Mouse (Mus musculus) small intestine, adult 2 months (tissue): Measurements from ENCODE around the gene Dlg2.

Experiments
- CTCF ChIP-seq: fragments of 200-500 bp; IDR thresholded peaks from 2 replicates; pipeline ENCODE4 v1.5.1; 2012; ENCODE audit warnings: low read depth, mild to moderate bottlenecking, control low read depth, inconsistent platforms, low read length, moderate library complexity, mixed read lengths; ENCODE audit not compliant: insufficient replicate concordance, insufficient read length; ENCODE audit errors: extremely low read depth
- POLR2A ChIP-seq: fragments of 200-500 bp; IDR thresholded peaks from 2 replicates; pipeline ENCODE4 v1.6.1; 2012; ENCODE audit warnings: low read depth, mild to moderate bottlenecking, control low read depth, inconsistent platforms, low read length, moderate library complexity

DNA sequence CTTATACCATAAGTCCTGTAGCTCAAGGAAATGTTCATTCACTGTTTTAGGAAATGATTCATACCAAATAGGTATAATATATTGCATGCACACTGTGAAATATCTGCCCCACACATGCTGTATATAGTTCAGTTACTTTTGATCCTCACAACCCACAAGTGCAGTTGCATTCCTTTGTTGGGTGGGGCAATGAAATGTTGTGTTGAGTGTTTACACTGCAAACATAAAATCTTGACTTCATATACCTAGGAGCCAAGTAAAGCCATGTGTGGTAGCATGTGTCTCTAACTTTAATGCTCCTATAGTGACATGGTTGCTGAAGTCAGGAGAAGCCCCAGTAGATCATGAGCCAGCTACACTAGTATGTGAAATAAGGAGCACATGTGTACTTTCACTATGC, 1372.9 kb downstream of the Dlg2 start:
- no peak for TF ChIP-seq CTCF
- no peak for TF ChIP-seq POLR2A
